In genomic region chr19:26765483-26765882, GRCm38 (mm10) we compare ENCODE assay signal across 19 mouse cellular contexts.
"Had no signal": no experiment of that assay in that cellular context is flagged by ENCODE, and none has a peak within 500 bp of the region (broad histone marks: within the 10 kb centered on the region; RNA-seq: fewer than 3 reads in every experiment).

No protein-coding gene starts in this region.

- DNase-seq: lung, adult 18-20 months; lung, embryonic 14.5 days; lung, postnatal 10 days; lung, postnatal 4 days; midbrain, embryonic 14.5 days; retina, postnatal 1 day; right cerebral cortex, adult 18-20 months; right cerebral cortex, postnatal 25 days; right cerebral cortex, postnatal 4 days; spleen, adult 18-20 months; thymus, adult 18-20 months; thymus, postnatal 14 days; thymus, postnatal 36 days had no signal

- H3K27ac ChIP-seq: midbrain, embryonic 10.5 days; midbrain, embryonic 12.5 days; neural tube, embryonic 13.5 days; neural tube, embryonic 15.5 days had no signal

- H3K4me3 ChIP-seq: midbrain, embryonic 10.5 days; midbrain, embryonic 12.5 days; myocyte; neural tube, embryonic 13.5 days; neural tube, embryonic 15.5 days had no signal

- H3K36me3 ChIP-seq: midbrain, embryonic 10.5 days; neural tube, embryonic 15.5 days had no signal

- H3K27me3 ChIP-seq: midbrain, embryonic 12.5 days; neural tube, embryonic 13.5 days; neural tube, embryonic 15.5 days had no signal

- H3K9ac ChIP-seq: lung, embryonic 14.5 days; midbrain, embryonic 12.5 days; neural tube, embryonic 13.5 days; neural tube, embryonic 15.5 days had no signal

- H3K4me2 ChIP-seq: lung, embryonic 14.5 days; midbrain, embryonic 12.5 days; neural tube, embryonic 13.5 days; neural tube, embryonic 15.5 days had no signal

- ATAC-seq: midbrain, embryonic 16.5 days had no signal

- H3K9me3 ChIP-seq: midbrain, embryonic 10.5 days; midbrain, embryonic 12.5 days; neural tube, embryonic 13.5 days; neural tube, embryonic 15.5 days had no signal
